Mouse (Mus musculus): ENCODE results near the gene Rnd2. TPM values are rescaled to one million over a fixed set of nuclear protein-coding genes. Genes with fewer than 3 reads are reported as not detected.
"Not testable (repeated sequence)": the region's sequence is repeated elsewhere in the genome, so short reads cannot be mapped to it uniquely, and the experiment has no call there.

Rnd2 gene
- polyA plus RNA-seq, 1 experiment: 0.09 TPM

DNA sequence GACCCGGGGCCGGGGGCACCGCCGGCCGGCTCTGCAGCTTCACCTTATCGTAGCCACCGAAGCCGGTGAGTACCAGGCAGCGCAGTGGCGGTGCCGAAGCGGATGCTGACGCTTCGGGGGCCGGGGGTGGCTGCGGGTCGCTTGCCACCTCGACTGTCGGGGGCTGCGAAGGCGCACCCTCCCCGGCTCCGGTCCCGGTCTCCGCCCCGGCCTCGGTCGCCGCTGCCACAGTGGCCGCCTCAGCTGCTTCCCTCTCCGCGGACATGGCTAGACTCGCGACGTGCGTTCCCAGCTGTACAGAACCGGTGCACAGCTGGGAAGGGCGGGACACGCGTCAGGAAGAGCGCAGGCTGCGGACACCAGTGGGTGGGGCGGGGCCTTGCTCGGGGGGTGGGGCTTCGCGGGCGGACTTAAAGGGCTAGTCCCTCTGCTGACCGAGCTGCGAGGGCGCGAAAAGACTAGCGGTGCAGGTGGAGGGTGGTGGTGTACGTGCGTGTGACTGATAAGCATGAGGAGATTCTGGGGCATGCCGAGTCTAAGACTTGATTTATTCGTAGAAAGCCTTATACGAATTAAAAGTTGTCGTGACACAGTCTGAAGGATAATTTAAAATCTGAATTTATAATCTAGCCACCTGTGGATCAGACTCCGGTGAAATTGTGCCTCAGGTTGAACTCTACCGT lies 1.2 kb downstream of the Rnd2 start, which contains the start of gene Vat1:
TSS of gene Vat1 (minus strand) at position 362 of the 683 bp plus-strand sequence.
- H3K4me3 ChIP-seq (replicated peaks): peak within 1 kb of the TSS; percentile 69
- no peaks in the 10 kb centered on the region for H3K9me3 ChIP-seq (ENCODE audit: control insufficient read depth, low read length)
- TF ChIP-seq GATA1 (IDR thresholded peaks at IDR 0.05; ENCODE audit: low read length) (no peak), TAL1 (IDR thresholded peaks at IDR 0.05; ENCODE audit: low read length) (no peak)
- peaks cover 85% of the 10 kb centered on the region for H3K27me3 ChIP-seq (ENCODE audit: control insufficient read depth)
- H3K36me3 ChIP-seq (ENCODE audit: control insufficient read depth): peaks cover 4% of the 10 kb centered on the region; the same call in 1 of the 2 replicates
- peaks cover 62% of the 10 kb centered on the region for H3K4me1 ChIP-seq (ENCODE audit: control insufficient read depth)

DNA sequence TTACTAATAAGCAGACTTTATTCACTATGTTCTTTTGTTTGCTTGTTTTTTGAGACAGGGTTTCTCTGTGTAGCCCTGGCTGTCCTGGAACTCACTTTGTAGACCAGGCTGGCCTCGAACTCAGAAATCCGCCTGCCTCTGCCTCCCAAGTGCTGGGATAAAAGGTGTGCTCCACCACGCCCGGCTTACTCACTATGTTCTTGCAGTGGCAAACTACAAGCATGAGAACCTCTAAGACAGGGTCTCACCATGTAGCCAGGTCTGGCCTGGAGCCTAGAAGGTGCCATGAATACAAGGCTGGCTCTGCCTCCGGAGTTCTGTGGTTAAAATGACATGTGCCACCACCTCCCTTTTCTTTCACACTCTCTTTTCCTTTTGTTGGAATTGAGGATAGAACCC lies 1.8 kb downstream of the Rnd2 start:
- peak overlapping the region; percentile 69 for H3K4me3 ChIP-seq (replicated peaks)
- H3K4me1 ChIP-seq (ENCODE audit: control insufficient read depth): peaks cover 62% of the 10 kb centered on the region
- H3K9me3 ChIP-seq (ENCODE audit: control insufficient read depth, low read length); H3K36me3 ChIP-seq (ENCODE audit: control insufficient read depth): not testable (repeated sequence)
- peaks cover 90% of the 10 kb centered on the region for H3K27me3 ChIP-seq (ENCODE audit: control insufficient read depth)

DNA sequence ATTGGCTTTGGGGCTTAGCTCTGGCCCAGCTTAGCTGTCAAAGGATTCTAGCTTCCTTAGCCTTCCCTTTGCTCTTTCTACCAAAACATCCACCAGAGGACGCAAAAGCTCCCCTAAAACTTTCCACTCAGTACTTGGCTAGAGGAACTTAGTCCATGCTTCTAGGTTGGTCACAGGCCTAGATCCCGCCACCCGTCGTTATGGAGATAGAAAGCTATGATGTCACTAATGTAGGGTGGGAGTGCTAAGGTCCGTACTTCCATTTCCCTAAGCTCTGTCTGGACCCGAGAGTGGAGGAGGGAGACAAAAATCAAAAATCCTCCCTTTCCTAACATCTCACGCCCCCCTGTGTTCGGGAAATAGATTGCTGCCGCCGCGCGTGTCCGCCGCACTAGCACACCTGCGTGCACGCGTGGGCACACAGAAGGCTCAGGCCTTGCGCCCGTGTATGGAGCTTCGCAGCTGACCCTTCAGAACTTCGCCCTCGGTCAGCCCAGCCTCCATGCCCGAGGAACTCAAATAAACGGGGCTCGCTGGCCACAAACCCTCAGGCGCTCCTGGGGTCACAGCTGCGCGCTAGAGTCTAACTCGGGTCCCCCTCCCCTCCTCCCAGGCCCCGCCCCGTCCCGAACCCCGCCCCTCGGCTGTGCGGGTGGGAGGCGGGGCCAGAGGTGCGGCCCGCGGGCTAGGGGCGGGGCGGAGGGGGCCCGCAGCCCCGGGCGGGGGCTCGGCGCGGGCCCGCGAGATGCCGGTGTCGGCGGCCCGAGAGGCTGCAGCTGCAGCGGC lies 2.9 kb downstream of the Rnd2 start:
- Histone ChIP-seq H3K36me3 (ENCODE audit: control insufficient read depth) (no peaks in the 10 kb centered on the region), H3K27me3 (ENCODE audit: control insufficient read depth) (peaks cover 97% of the 10 kb centered on the region), H3K4me1 (ENCODE audit: control insufficient read depth) (peaks cover 57% of the 10 kb centered on the region), H3K4me3 (replicated peaks) (peak overlapping the region; percentile 62), H3K9me3 (ENCODE audit: control insufficient read depth, low read length) (no peaks in the 10 kb centered on the region)
- no peak for TF ChIP-seq TAL1 (IDR thresholded peaks at IDR 0.05; ENCODE audit: low read length)

DNA sequence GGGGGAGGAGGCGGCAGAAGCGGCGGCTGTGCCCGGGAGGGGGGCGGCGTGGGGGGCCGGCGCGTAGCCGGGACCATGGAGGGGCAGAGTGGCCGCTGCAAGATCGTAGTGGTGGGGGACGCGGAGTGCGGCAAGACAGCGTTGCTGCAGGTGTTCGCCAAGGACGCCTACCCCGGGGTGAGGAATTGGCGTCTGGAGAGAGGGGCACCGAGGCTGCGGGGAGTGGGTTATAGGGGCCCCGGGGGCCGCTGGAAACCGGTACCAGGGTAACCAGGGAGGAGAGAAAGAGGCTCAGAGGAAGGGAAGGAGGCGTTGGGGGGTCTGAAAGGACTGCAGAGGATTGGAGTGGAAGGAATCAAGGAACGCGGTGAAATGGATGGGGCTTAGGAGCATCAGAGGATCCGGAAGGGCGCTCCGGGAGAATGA lies 3.5 kb downstream of the Rnd2 start:
- Histone ChIP-seq H3K36me3 (ENCODE audit: control insufficient read depth) (no peaks in the 10 kb centered on the region), H3K27me3 (ENCODE audit: control insufficient read depth) (peaks cover 96% of the 10 kb centered on the region), H3K4me1 (ENCODE audit: control insufficient read depth) (peaks cover 51% of the 10 kb centered on the region)

DNA sequence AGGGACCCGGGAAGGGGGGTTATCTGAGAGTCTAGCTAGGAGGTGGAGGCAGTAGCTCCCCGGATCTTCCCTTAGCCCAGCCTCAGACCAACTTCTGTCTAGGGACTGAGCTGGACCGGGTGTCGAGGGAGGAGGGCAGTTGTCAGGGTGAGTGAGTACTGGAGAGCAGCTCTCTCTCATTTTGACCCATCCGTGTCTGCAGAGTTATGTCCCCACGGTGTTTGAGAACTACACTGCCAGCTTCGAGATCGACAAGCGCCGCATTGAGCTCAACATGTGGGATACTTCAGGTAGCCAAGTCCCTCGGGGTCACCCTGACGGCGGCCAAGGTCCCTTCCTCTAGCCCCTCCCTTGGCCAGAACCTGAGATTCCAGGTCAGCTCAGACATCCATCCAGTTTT lies 3.9 kb downstream of the Rnd2 start:
- no peaks in the 10 kb centered on the region for H3K36me3 ChIP-seq (ENCODE audit: control insufficient read depth)

More for the DNA sequence above, 3.5 kb downstream of the Rnd2 start:
- no peaks in the 10 kb centered on the region for H3K9me3 ChIP-seq (ENCODE audit: control insufficient read depth, low read length)
- peak overlapping the region; percentile 62 for H3K4me3 ChIP-seq (replicated peaks)
- TF ChIP-seq TAL1 (IDR thresholded peaks at IDR 0.05; ENCODE audit: low read length) (no peak), GATA1 (IDR thresholded peaks at IDR 0.05; ENCODE audit: low read length) (no peak)

DNA sequence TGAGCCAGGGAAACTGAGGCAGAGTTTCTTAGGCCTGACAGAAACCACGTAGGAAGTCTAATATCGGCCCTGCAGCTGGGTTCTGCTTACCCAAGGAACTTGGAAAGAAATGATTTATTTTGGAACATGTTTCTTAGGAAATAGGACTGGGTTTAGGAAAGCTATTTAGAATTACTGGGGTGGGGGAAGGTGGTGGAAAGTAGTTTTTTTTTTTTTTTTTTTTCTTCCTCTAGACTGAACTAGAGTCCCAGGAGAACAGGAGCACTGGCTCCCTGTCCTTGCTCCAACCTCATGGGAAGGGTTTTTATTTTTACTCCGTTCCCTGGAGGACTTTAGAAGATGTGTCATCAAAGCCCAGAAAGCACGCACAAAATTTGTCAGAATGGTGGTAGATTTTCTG lies 4.4 kb downstream of the Rnd2 start:
- no peak overlapping the region for H3K4me3 ChIP-seq (replicated peaks)
- H3K4me1 ChIP-seq (ENCODE audit: control insufficient read depth): peaks cover 44% of the 10 kb centered on the region
- TF ChIP-seq GATA1 (IDR thresholded peaks at IDR 0.05; ENCODE audit: low read length) (no peak), TAL1 (IDR thresholded peaks at IDR 0.05; ENCODE audit: low read length) (no peak)
- no peaks in the 10 kb centered on the region for H3K36me3 ChIP-seq (ENCODE audit: control insufficient read depth)
- no peaks in the 10 kb centered on the region for H3K9me3 ChIP-seq (ENCODE audit: control insufficient read depth, low read length)
- H3K27me3 ChIP-seq (ENCODE audit: control insufficient read depth): peaks cover 88% of the 10 kb centered on the region

More for the DNA sequence above, 3.9 kb downstream of the Rnd2 start:
- Histone ChIP-seq H3K4me3 (replicated peaks) (peak overlapping the region; percentile 62), H3K9me3 (ENCODE audit: control insufficient read depth, low read length) (no peaks in the 10 kb centered on the region), H3K4me1 (ENCODE audit: control insufficient read depth) (peaks cover 47% of the 10 kb centered on the region), H3K27me3 (ENCODE audit: control insufficient read depth) (peaks cover 92% of the 10 kb centered on the region)
- TF ChIP-seq GATA1 (IDR thresholded peaks at IDR 0.05; ENCODE audit: low read length) (no peak), TAL1 (IDR thresholded peaks at IDR 0.05; ENCODE audit: low read length) (no peak)

DNA sequence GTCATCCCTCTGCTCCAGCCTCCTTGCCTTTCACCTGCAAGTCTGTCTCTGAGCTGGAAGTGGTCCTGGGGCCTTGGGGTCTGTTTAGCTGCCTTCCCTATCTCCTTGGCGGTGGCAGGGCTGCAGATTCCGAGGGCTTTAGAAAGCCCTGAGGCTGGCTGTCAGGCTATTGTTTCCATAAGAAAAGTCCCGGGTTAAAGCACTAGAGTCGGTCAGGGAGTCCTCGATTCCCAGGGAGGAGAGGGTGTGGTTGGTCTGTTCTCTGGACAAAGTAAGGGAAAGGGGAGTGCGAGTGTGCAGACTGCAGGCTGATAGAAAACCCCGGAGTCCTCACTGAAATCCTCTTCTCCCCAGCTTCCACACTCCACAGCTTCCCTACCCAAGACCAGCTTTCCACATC lies 5.4 kb downstream of the Rnd2 start:
- Histone ChIP-seq H3K9me3 (ENCODE audit: control insufficient read depth, low read length) (no peaks in the 10 kb centered on the region), H3K36me3 (ENCODE audit: control insufficient read depth) (no peaks in the 10 kb centered on the region), H3K27me3 (ENCODE audit: control insufficient read depth) (peaks cover 77% of the 10 kb centered on the region), H3K4me1 (ENCODE audit: control insufficient read depth) (peaks cover 36% of the 10 kb centered on the region), H3K4me3 (replicated peaks) (no peak overlapping the region)
- TF ChIP-seq GATA1 (IDR thresholded peaks at IDR 0.05; ENCODE audit: low read length) (no peak), TAL1 (IDR thresholded peaks at IDR 0.05; ENCODE audit: low read length) (no peak)

DNA sequence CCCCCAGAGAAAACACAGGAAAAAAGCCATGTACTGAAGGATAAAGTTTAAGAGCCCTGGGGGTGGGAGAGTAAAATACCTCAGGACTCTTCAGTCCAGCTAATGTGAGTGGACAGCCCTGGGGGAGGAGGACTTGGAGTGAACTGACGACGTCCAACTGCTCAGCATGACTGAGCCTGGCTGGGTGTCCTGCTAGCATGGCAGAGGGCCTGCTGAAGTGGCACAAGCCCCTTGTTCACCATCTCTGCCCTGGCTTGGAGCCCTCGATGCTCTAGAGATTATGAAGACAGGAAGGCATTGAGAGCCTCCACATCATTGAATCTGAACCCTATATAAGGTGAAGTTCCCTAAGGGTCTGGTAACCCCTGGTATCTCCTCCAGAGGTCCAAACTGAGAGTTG lies 7.1 kb downstream of the Rnd2 start:
- no peak for TF ChIP-seq GATA1 (IDR thresholded peaks at IDR 0.05; ENCODE audit: low read length)
- no peak for TF ChIP-seq TAL1 (IDR thresholded peaks at IDR 0.05; ENCODE audit: low read length)
- Histone ChIP-seq H3K27me3 (ENCODE audit: control insufficient read depth) (peaks cover 60% of the 10 kb centered on the region), H3K9me3 (ENCODE audit: control insufficient read depth, low read length) (no peaks in the 10 kb centered on the region), H3K4me3 (replicated peaks) (no peak overlapping the region), H3K36me3 (ENCODE audit: control insufficient read depth) (no peaks in the 10 kb centered on the region), H3K4me1 (ENCODE audit: control insufficient read depth) (peaks cover 20% of the 10 kb centered on the region)

DNA sequence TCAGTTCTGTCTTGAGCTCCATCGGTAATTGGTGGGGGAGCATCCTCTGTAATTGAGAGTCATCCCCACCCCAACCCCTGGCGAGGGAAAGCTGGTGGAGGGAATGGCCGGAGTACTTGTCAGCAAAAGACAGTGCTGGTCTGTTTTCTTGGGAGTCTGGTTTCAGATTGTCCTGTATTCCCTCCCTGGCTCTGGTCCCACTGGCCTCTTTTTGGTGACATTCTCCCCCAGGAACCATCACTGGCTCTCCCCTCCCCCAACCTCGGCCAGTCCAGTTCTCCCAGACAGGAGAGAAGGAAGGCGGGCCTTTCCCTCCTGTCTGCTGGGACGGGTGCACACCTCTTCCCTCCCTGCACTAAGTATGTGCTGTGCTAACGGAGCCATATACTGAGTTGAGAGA lies 7.5 kb downstream of the Rnd2 start:
- Histone ChIP-seq H3K4me3 (replicated peaks) (no peak overlapping the region), H3K4me1 (ENCODE audit: control insufficient read depth) (peaks cover 16% of the 10 kb centered on the region), H3K9me3 (ENCODE audit: control insufficient read depth, low read length) (no peaks in the 10 kb centered on the region), H3K36me3 (ENCODE audit: control insufficient read depth) (no peaks in the 10 kb centered on the region), H3K27me3 (ENCODE audit: control insufficient read depth) (peaks cover 56% of the 10 kb centered on the region)
- no peak for TF ChIP-seq GATA1 (IDR thresholded peaks at IDR 0.05; ENCODE audit: low read length)
- no peak for TF ChIP-seq TAL1 (IDR thresholded peaks at IDR 0.05; ENCODE audit: low read length)

DNA sequence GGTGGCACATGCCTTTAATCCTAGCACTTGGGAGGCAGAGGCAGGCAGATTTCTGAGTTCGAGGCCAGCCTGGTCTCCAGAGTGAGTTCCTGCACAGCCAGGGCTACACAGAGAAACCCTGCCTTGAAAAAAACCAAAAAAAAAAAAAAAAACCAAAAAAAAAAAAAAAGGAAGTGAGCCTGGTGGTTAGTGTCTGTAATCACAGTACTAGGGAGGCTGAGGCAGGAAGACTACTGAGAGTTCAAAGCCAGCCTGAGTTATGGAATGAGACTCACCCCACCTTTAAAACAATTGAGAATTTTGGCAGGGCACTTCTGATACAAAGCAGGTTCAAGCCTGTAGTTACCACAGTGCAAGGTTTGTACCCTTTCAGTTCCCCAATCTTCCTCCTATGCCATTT lies 8.9 kb downstream of the Rnd2 start:
- not testable (repeated sequence) for H3K9me3 ChIP-seq (ENCODE audit: control insufficient read depth, low read length); H3K36me3 ChIP-seq (ENCODE audit: control insufficient read depth); H3K4me1 ChIP-seq (ENCODE audit: control insufficient read depth); H3K4me3 ChIP-seq (replicated peaks)
- peaks cover 42% of the 10 kb centered on the region for H3K27me3 ChIP-seq (ENCODE audit: control insufficient read depth)

Measured in erythroblast, embryonic 14.5 days (primary cell).